Mouse (Mus musculus) layer of hippocampus, postnatal 36 days (tissue): ENCODE results near the gene Lonp1. TPM values are rescaled to one million over a fixed set of nuclear protein-coding genes. Genes with fewer than 3 reads are reported as not detected.
"Not testable (repeated sequence)": the region's sequence is repeated elsewhere in the genome, so short reads cannot be mapped to it uniquely, and the experiment has no call there.

ENCODE experiments used
- DNase-seq, 2 experiments: peaks; one replicate each; pipeline ENCODE4 v3.0.0; 2022
- total RNA-seq, 2 experiments: library from RNA; stranded (reverse); gene quantifications; 2 replicates each; pipeline ENCODE4 v1.2.3; 2021

Lonp1 gene
- 10 to 100 TPM; 58.7 to 59.4 TPM for total RNA-seq

DNA sequence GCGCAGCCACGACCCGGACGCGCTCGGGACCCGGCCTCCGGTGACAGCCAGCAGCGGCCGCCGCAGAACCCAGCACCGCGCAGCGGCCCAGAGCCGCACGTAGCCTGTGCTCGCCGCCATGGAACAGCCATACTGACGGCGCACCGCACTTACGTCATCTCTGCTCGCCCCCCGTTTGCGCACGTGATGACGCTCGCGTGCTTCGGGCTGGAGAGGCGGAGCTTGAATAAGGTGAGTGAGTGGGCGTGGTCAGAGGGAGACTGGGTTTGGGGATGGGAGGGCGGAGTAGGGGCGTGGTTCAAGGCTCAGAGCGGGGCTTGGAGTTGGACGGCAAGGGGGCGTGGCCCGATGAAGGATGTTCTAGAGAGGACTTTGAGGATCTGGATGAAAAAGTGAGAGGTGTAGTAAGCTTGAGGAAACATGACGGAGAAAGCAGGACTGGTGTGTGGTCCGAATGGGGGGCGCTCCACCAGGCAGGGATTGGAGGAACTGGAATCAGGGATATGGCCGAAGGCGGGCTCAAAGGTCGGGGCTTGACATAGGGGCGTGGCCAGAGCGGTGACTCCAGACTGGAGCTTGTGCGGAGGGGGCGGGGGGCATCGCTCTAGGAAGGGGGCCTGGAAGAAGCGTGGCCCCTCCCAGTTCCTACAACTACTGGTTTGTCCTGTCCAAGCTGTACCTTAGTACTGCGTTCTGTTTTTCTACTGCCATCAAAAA, at the start of gene Lonp1:
Lonp1 (minus strand) TSS at position 134 of the 717 bp plus-strand sequence.
- DNase-seq, result peak; percentile 94 to 95

DNA sequence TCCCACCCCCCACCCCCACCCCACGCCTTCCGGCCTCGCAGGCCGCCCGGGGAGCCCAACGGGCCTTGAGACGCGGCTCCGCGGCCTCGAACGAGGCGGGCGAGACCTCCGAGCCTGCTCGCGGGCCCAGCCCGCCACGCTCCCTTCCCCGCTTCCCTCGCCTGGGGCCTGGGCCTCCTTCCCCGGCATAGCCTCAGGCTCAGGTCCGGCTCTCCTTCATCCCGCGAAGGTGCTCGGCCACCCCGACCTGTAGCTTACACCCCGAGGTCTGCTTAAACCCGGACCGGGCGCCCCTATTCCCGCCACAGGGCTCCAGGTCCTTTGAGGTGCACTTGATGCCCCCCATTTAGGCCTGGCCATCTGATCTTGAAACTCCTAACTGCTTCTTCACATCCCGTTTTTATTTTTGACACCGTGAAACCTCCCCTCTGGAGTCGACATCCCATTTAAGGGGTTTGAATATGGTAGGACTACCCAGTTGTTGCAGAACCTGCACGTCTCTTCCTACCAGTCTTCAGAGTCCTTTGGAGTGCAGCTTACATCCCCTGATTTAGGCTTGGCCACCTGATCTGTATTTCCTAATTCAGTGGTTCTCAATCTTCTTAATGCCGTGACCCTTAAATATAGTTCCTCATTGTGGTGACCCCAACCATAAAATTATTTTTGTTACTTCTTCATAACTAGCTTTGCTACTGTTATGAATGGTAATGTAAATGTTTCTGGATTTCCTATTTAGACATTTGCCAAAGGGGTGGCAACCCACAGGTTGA, 47.1 kb upstream of the Lonp1 start:
- DNase-seq, result peak in 1 of 2 experiments; percentile 29

GRCm38 (mm10) chr17:56672941-56673646, 46.4 kb upstream of the Lonp1 start, which contains the start of gene Ranbp3:
Ranbp3 (plus strand) TSS chr17:56673294.
- peak; percentile 99 to 100 for DNase-seq

DNA sequence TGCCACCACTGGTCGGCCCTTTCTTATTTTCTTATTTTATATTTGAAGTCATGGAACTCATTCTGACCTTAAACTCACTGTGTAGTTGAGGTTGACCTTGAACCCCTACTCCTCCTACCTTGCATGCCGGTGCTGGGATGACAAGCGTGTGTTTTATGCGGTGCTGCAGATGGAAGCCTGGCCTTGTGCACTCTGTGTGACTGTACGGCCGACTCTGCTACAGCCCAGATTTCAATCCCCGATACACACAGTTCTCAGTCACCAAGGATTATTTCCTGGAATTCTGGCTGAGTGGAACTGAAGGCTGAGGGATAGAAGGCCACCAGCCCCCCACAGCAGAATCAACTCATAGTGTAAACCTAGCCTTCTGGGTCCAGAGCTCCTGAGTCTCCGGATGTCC, 43.1 kb upstream of the Lonp1 start:
- DNase-seq, result no peak

- DNase-seq, result peak; percentile 81 to 82
Observed at GRCm38 (mm10) chr17:56668384-56669144, 41.9 kb upstream of the Lonp1 start.

GRCm38 (mm10) chr17:56667591-56667990, 40.9 kb upstream of the Lonp1 start:
- DNase-seq, result no peak

- DNase-seq, result no peak
Observed at GRCm38 (mm10) chr17:56666384-56666783, 39.7 kb upstream of the Lonp1 start.

DNA sequence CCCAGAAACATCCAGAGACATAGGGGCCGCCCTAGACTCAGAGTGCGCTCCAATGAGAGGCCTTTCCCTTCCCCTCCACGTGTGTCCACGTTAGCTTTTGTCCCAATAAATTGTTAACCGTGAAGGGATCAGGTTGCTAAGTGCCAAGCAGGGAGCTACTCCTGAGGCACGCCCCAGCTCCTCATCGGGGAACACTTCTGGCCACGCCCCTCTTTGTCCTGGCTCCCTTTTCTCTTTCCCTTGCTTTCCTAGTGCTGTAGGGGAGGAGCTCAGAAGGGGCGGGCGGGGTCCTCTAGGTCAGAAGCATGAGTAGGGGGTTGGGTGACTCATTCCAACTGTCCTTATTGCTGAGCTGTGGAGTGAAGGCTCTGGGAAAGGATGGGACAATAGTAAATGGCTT, 37.6 kb upstream of the Lonp1 start:
- no peak for DNase-seq

- DNase-seq, result no peak
Observed at GRCm38 (mm10) chr17:56663659-56664058, 37.0 kb upstream of the Lonp1 start.

- DNase-seq, result no peak
Observed at GRCm38 (mm10) chr17:56656171-56656570, 29.5 kb upstream of the Lonp1 start.

DNA sequence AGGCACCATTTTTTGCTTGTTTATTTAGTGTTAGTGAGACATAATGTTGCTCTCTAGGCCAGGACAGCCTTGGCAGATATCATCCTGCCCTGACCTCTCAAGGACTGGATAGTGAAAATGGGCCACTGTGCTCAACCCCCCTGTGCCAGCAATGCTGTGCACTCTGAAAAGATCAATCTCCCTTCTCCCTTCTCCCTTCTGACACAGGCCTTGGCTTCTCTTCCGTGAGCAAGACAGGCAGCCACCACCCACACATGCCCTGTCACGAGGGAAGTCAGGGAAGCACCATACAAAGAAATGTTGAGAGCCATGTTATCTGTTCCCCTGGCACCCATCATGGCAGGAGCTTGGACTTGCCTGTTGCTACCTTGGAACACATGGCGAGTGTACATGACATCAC, 28.6 kb upstream of the Lonp1 start:
- no peak for DNase-seq

GRCm38 (mm10) chr17:56654771-56655170, 28.1 kb upstream of the Lonp1 start:
- DNase-seq, result no peak

- no peak for DNase-seq
Observed at GRCm38 (mm10) chr17:56651801-56652200, 25.1 kb upstream of the Lonp1 start.

DNA sequence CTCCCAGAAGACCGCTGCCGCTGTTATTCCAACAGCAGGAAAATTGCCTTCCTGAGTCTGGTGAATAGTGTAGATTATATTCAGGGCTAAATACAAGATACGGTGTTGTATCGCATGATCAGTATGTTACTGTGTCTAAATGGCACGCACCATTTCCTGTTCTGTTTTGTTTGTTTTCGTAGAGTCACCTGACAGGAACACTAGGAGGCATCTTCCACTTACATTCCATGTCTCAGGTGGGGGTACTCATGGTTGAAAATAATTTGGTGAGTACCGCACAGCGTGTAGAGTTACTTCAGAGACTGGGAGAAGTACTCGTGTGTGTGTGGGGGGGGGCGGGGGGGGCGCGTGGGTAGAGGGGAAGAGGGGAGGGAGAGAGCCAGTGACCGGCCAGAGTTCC, 20.9 kb upstream of the Lonp1 start:
- no peak for DNase-seq

DNA sequence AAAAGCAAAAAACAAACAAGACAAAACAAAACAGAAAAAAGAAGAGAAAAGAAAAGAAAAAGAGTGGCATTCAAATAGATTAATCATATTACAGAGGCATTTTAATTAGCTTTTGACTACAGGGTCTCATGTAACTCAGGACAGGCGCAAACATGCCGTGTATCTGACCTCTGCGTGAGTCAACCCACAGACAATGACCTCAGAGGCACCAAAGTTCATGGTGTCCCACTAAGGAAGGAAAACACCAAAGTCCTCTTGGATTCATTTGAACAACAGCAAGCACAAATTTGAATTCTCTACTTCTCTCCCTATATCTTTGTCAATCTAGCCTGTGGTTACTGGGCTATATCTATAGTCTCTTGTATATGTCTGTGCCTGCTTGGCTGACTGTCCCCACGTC, 16.6 kb upstream of the Lonp1 start:
- no peak for DNase-seq

DNA sequence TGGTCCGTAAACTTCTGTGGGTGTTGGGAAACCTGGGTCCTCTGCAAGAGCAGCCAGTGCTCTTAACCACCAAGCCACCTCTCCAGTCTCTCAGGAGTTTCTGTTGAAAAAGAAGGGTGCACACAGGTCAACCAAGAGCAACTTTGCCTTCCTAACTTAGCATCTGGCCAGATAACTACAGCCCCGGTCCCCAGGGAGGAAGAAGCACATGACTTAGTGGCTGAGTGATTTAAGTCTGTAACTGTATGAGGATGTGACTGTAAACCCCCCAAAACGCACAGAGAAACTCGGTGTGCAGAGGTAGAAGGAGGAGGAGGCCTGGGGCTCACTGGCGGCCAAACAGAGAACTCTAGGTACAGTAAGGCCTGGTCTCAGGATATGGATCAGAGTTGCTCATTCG, 7.3 kb upstream of the Lonp1 start:
- no peak for DNase-seq

- no peak for DNase-seq
Observed at GRCm38 (mm10) chr17:56631807-56632206, 5.1 kb upstream of the Lonp1 start.

DNA sequence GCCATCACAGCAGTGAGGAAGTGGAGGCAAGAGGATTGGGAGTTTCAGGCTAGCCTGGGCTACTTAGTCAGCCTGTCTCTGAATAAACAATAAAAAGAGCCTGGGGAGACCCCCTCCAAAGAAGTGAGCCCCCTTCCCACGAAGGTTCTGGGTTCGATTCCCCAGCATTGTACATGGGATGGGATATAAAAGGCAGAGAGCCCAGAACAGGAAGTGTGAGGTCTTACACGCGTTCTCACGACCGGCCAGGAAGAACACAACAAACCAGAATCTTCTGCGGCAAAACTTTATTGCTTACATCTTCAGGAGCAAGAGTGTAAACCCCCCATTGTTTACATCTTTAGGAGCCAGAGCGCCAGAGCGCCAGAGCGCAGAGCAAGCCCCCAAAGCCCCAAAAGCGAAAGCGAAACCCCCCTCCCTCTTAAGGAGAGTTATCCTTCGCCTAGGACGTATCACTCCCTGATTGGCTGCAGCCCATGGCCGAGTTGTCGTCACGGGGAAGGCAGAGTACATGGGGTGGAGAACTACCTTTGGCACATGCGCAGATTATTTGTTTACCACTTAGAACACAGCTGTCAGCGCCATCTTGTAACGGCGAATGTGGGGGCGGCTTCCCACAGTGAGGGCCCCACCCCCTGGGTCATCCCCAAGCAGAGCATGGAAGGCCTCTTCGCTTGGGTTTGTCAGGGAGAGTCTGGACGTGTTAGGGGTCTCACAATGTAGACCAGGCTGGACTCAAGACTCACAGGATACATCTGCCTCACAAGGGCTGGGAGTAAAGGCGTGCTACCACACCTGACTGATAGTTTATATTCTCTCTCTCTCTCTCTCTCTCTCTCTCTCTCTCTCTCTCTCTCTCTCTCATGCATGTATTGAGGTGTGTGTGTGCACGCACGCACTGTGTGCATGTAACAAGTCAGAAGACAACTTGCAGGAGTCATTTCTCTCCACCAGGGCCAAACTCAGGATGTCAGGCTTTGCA, 3.4 kb upstream of the Lonp1 start:
- not testable (repeated sequence) for DNase-seq

DNA sequence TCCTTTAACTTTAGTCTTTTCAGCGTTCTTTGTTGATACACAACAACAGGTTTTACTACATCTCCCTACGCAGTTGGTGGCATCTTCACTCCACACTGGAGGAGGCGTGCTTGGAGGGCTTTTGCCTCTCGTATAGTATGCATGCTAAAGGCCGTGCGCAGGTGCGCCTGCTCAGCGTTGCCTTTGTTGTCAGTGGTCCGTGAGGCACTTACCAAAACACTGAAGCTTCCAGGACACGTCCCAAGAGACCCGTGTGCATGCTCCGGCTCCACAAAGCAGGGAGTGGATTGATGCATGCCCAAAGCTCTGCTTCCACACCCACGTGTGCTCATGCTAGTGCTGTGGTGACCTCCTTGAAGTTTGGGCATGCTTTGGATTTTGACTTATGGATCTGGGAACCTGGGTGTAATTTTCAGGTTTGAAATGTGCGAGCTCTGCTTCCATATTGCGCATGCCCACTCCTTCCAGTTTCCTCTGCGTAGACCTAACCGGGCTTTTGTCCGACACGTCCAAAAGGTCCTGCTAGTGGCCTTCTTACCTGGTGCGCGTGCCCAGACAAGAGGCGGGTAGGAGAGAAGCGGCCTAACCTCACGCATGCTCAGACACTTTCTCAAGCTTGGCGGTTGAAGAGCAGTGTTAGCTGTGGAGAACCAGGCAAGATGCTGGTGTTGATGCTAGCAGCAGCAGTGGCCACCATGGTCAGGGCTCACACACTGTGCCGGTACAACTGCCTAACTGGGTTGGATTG, 1.0 kb upstream of the Lonp1 start, which contains the start of gene Catsperd:
Catsperd (plus strand) TSS at position 614 of the 748 bp plus-strand sequence.
- DNase-seq, result no peak

- DNase-seq, result no peak
Observed at GRCm38 (mm10) chr17:56626260-56626659, 427 bp downstream of the Lonp1 start.
